ENCODE assay signal across 9 mouse cellular contexts in the genomic region with DNA sequence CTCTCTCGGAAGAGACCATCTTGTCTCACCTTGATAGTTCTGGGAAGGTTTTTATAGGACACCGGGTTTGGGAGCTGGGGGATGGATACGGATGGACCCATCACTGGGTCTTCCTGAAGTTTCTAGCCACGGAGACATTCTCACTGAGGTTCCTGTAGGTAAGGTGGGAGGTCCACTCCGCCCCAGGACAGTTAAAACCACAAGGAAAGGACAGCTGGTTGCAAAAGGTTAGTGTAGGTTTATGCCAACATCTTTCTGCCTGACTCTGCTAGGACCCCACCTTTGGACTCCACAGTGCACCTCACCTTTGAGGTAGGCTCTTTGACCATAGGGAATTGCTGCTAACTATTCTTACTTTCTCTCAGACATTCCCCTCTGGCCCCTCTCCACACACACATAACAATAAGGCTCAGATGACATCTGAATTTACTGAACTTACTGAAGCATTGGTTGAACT. TPM values are rescaled to one million over a fixed set of nuclear protein-coding genes. Genes with fewer than 3 reads are reported as not detected.
A peak's percentile ranks its signal among the peaks of the same experiment; 100 is the strongest.
DNase-seq lines count a peak whose midpoint lies in the region; ATAC-seq and TF ChIP-seq lines count a peak whose summit lies in the region.
"Had no signal": no experiment of that assay in that cellular context is flagged by ENCODE, and none has a peak within 500 bp of the region (broad histone marks: within the 10 kb centered on the region; RNA-seq: fewer than 3 reads in every experiment).

No protein-coding gene starts in this region.

- no peaks in the 10 kb centered on the region for H3K27me3 ChIP-seq in kidney, adult 2 months (replicated peaks; ENCODE audit: control insufficient read depth, insufficient read depth, low read length)
- no peaks in the 10 kb centered on the region for H3K27me3 ChIP-seq in hindbrain, embryonic 16.5 days (replicated peaks; ENCODE audit: control insufficient read depth, insufficient read depth, low read length)
- no peaks in the 10 kb centered on the region for H3K27me3 ChIP-seq in midbrain, embryonic 15.5 days (replicated peaks)

- peak overlapping the region; percentile 99 for H3K9ac ChIP-seq in hindbrain, embryonic 16.5 days (ENCODE audit: low read depth, low read length)
- H3K9ac ChIP-seq in midbrain, embryonic 15.5 days, result peak overlapping the region; percentile 99

- H3K9me3 ChIP-seq in hindbrain, embryonic 16.5 days (ENCODE audit: control insufficient read depth, low read length), result no peaks in the 10 kb centered on the region
- no peaks in the 10 kb centered on the region for H3K9me3 ChIP-seq in midbrain, embryonic 15.5 days

- intact Hi-C loops in left cerebral cortex, postnatal 36 days (cut with DNase I), result no loop called here

- ATAC-seq in hindbrain, embryonic 16.5 days, result no peak
- ATAC-seq in midbrain, embryonic 15.5 days (replicated peaks), result no peak
- ATAC-seq in frontal cortex, adult (ENCODE audit: low TSS enrichment), result no peak

- no peak for TF ChIP-seq POLR2A in kidney, adult 2 months (IDR thresholded peaks at IDR 0.05; ENCODE audit: low read depth, low read length)
- TF ChIP-seq POLR2A in cortical plate, adult 2 months (IDR thresholded peaks at IDR 0.05; ENCODE audit: extremely low read depth, insufficient read depth, low read length), result no peak

- WGBS in kidney, adult 2 months, result 6% methylated on average over 5 of the region's 5 CpGs
- WGBS in hindbrain, embryonic 16.5 days, result 12% methylated on average over 5 of the region's 5 CpGs
- whole genome bisulfite sequencing in midbrain, embryonic 15.5 days, result 3% methylated on average over 5 of the region's 5 CpGs

- H3K27ac ChIP-seq in kidney, adult 2 months (ENCODE audit: insufficient read depth, low read depth, low read length), result no peak overlapping the region
- H3K27ac ChIP-seq in cortical plate, adult 2 months (ENCODE audit: insufficient read depth, low read length), result no peak overlapping the region
- peak overlapping the region; percentile 98 for H3K27ac ChIP-seq in hindbrain, embryonic 16.5 days (ENCODE audit: low read depth, low read length)
- H3K27ac ChIP-seq in midbrain, embryonic 15.5 days, result peak overlapping the region; percentile 96

- no peak for TF ChIP-seq CTCF in kidney, adult 2 months (conservative IDR thresholded peaks at IDR 0.05; ENCODE audit: insufficient read depth, insufficient read length, low read depth, low read length)
- no peak for TF ChIP-seq CTCF in cortical plate, adult 2 months (IDR thresholded peaks at IDR 0.05; ENCODE audit: extremely low read depth, insufficient read depth, low read length)

- H3K36me3 ChIP-seq in kidney, adult 2 months (ENCODE audit: control insufficient read depth, insufficient read depth, low read length), result no peaks in the 10 kb centered on the region
- no peaks in the 10 kb centered on the region for H3K36me3 ChIP-seq in hindbrain, embryonic 16.5 days (ENCODE audit: control insufficient read depth, insufficient read depth, low read length)
- H3K36me3 ChIP-seq in midbrain, embryonic 15.5 days (replicated peaks), result no peaks in the 10 kb centered on the region

- no peaks in the 10 kb centered on the region; the same call in 1 of the 2 replicates for H3K4me1 ChIP-seq in kidney, adult 2 months (ENCODE audit: control insufficient read depth, insufficient read depth, low read length)
- no peaks in the 10 kb centered on the region; the same call in 1 of the 2 replicates for H3K4me1 ChIP-seq in cortical plate, adult 2 months (ENCODE audit: control insufficient read depth, insufficient read depth, low read length)
- H3K4me1 ChIP-seq in hindbrain, embryonic 16.5 days (ENCODE audit: control insufficient read depth, insufficient read depth, low read depth, low read length), result peaks cover 10% of the 10 kb centered on the region
- peaks cover 21% of the 10 kb centered on the region for H3K4me1 ChIP-seq in midbrain, embryonic 15.5 days

- peak overlapping the region; percentile 64 for H3K4me2 ChIP-seq in hindbrain, embryonic 16.5 days (ENCODE audit: low read length)
- H3K4me2 ChIP-seq in midbrain, embryonic 15.5 days, result peak overlapping the region; percentile 67

- DNase-seq in kidney, adult 2 months, result no peak
- DNase-seq in kidney, adult 18-20 months, result no peak
- no peak for DNase-seq in gastrocnemius, postnatal 4 days (ENCODE audit: low spot score in 2 of 2)
- no peak for DNase-seq in left cerebral cortex, postnatal 36 days (ENCODE audit: low spot score in 2 of 2)

- peak overlapping the region; percentile 75 for H3K4me3 ChIP-seq in kidney, adult 2 months (ENCODE audit: insufficient read depth, low read depth, low read length)
- peak overlapping the region; percentile 71 for H3K4me3 ChIP-seq in cortical plate, adult 2 months (ENCODE audit: insufficient read depth, low read length)
- H3K4me3 ChIP-seq in hindbrain, embryonic 16.5 days (ENCODE audit: low read length), result peak overlapping the region; percentile 69
- H3K4me3 ChIP-seq in midbrain, embryonic 15.5 days, result peak overlapping the region; percentile 76

RNA-seq across cellular contexts. Expression of gene Vopp1, which starts 0.3 kb away (rescaled TPM):
- polyA plus RNA-seq in kidney, adult 2 months (2012; rRNA removed), result 6.6 and 9.1 TPM in 2 replicates
- polyA plus RNA-seq in cortical plate, adult 2 months (2012; rRNA removed), result 83.2 and 85.8 TPM in 2 replicates
- 218 and 224 TPM in 2 replicates for polyA plus RNA-seq in hindbrain, embryonic 16.5 days (2015; fragmentation: Nextera tagmentation; extraction: Ambion mirVana)
- 241 and 243 TPM in 2 replicates for polyA plus RNA-seq in midbrain, embryonic 15.5 days (2015; fragmentation: Nextera tagmentation; extraction: Ambion mirVana)
- 10 to 100 TPM; 15.4 to 16.2 TPM for total RNA-seq in gastrocnemius, postnatal 4 days (2021)
- total RNA-seq in left cerebral cortex, postnatal 36 days (2021), result 100 to 1,000 TPM; 131 to 139 TPM

RNA-seq across cellular contexts. Expression of gene Vmn1r21, which starts 24.9 kb away (rescaled TPM):
- polyA plus RNA-seq in kidney, adult 2 months (2012; rRNA removed), result not detected in 2 replicates
- not detected in 2 replicates for polyA plus RNA-seq in cortical plate, adult 2 months (2012; rRNA removed)
- not detected in 2 replicates for polyA plus RNA-seq in hindbrain, embryonic 16.5 days (2015; fragmentation: Nextera tagmentation; extraction: Ambion mirVana)
- polyA plus RNA-seq in midbrain, embryonic 15.5 days (2015; fragmentation: Nextera tagmentation; extraction: Ambion mirVana), result not detected in 2 replicates
- not detected for total RNA-seq in gastrocnemius, postnatal 4 days (2021)
- not detected for total RNA-seq in left cerebral cortex, postnatal 36 days (2021)
- polyA plus RNA-seq: large intestine, adult 2 months had no signal

Comparison
In these comparisons a context has a peak if more than half of its experiments do, and no peak if none do; other contexts are left out.
1. H3K27ac ChIP-seq: peak in hindbrain, embryonic 16.5 days (single experiment) and midbrain, embryonic 15.5 days (single experiment); none in kidney, adult 2 months (single experiment) and cortical plate, adult 2 months (single experiment).
2. Peak in every context shown above with its lines, with median percentiles within 50 percentile points of each other: H3K4me3 ChIP-seq.